Mouse (Mus musculus) stomach, postnatal 0 days (tissue): ENCODE results near the gene Olfr1417.

Source experiments
- CTCF ChIP-seq: IDR thresholded peaks from 2 replicates; pipeline ENCODE4 v1.5.1; 2016; ENCODE audit warnings: antibody characterized with exemption, low read depth, mild to moderate bottlenecking, moderate library complexity
- EP300 ChIP-seq: optimal IDR thresholded peaks from 2 replicates; pipeline ENCODE3; 2016; ENCODE audit warnings: antibody characterized with exemption

DNA sequence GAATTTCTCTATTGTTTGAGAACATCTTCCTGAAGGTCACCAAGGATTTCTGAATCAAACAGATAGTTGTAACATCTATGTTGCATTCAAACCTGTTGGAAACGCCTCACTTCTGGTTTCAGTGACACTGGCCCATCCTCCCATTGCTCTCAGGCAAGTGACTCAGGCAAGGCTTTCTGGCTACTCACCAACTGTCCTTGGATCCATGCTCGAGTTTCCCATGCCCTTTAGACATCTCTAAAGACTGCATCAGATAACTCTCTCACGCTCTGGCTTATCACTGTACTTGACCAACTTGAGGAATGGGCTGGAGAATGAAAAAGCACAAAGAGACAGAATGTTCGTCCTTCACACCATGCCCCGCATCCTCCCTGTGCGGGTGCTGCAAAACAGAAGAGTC is 17.5 kb upstream of the Olfr1417 start:
- TF ChIP-seq CTCF: no peak
- no peak for TF ChIP-seq EP300
